Mouse (Mus musculus): ENCODE data around the gene Spata45. TPM values are rescaled to one million over a fixed set of nuclear protein-coding genes. Genes with fewer than 3 reads are reported as not detected.
A peak's percentile ranks its signal among the peaks of the same experiment; 100 is the strongest.

The Spata45 gene
- total RNA-seq, 2 experiments from 2014 or later: not detected

- DNase-seq: no peak
- intact Hi-C loops (cut with DNase I): no loop called here
Observed at GRCm38 (mm10) chr1:191037999-191038398, 1.6 kb downstream of the Spata45 start.

GRCm38 (mm10) chr1:191041352-191041751 is 4.9 kb downstream of the Spata45 start:
- intact Hi-C loops (cut with DNase I): no loop called here
- DNase-seq: no peak

DNA sequence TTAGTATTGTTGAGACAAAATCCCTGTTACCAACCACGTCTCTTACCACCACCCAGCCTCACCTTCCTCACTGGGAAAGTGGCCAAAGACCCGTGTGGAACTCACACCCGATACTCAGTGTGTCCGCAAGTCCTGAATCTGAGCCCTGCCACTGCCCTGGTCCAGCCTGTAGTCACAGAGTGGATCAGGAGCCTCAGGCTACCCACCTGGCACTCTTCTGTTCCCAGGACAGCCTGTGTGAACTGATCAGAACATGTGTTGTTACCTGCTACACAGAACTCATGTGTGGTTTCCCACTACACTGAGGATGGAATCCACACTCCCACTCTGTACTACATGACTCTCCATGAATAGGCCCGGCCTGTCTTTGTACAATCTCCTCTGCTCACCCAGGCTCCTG is 5.7 kb downstream of the Spata45 start:
- intact Hi-C loops (cut with DNase I): no loop called here

GRCm38 (mm10) chr1:191042688-191043087 is 6.2 kb downstream of the Spata45 start:
- intact Hi-C loops (cut with DNase I): no loop called here
- DNase-seq: no peak

More for the DNA sequence above, 5.7 kb downstream of the Spata45 start:
- DNase-seq: no peak

DNA sequence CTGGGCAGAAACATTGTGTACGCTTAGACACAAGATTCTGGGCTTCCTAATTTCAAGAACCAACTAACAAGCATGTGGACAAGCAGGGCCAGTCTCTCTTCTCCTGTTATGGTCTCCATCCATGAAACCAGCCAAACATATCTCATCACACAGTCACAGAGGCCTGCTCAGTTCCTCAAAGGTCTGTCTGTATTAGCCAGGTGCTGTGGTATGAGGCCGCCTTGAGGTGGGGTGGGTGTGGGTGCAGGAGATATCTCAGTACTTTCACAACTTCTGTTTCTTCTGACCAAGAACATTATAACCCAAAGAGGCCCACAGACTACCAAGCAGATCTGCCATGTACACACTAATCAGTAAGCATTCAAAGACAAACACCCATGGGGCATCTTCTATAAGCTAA is 8.8 kb downstream of the Spata45 start:
- no peak for DNase-seq
- intact Hi-C loops (cut with DNase I): no loop called here

DNA sequence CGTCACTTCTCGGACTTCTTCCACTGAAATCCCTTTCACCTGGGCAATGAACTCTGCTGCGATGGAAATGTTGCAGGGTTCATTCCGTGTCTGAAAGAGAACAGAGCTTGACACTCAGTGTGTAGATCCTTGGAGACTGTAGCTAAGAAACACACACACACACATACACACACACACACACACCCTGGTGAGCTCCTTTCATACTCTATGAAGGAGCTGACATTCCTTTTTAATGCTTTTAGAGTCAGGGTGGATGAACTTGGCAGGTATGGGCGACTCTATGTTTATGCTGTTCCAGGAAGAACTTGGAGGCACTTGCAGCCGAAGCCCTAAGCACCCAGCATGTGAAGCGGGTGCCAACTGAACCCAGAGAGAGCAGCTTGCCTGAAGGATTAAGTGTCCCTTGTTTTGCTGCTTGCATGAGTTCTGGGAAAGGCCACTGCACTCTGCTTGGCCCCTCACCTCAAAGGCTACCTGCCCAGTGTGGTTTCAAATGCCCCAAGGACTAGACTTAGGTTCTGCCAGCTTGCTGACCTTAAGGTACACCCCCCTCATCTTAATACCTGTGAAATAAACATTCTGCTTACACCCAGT is 9.9 kb downstream of the Spata45 start:
- DNase-seq: no peak
- intact Hi-C loops (cut with DNase I): no loop called here

GRCm38 (mm10) chr1:191053555-191053954 is 17.1 kb downstream of the Spata45 start:
- intact Hi-C loops (cut with DNase I): no loop called here
- DNase-seq: no peak

- intact Hi-C loops (cut with DNase I): no loop called here
- DNase-seq: no peak
Observed at GRCm38 (mm10) chr1:191054870-191055532, 18.6 kb downstream of the Spata45 start.

GRCm38 (mm10) chr1:191055533-191055873 is 19.1 kb downstream of the Spata45 start:
- DNase-seq: no peak
- intact Hi-C loops (cut with DNase I): no loop called here

DNA sequence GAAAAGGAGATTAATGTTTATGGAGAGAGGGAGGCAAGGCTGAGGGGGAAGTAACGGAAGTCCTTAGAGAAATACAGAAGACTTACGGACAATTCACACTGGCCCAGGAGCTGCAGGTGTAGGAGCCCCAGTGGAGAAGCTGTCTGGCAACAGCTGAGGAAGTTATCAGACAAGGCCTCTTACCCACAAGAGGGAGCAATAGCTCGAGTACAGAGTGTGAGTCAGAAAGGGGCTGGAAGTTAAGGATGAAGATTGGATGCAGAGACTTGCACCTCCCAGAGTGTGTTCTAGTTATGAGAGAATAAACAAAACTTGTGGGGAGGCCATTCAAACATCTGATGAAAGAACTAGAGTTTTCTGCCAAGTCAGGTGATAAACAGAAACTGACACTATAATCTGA is 21.0 kb downstream of the Spata45 start:
- DNase-seq: no peak
- intact Hi-C loops (cut with DNase I): no loop called here

- DNase-seq: no peak
- intact Hi-C loops (cut with DNase I): loop anchor here (1.0 kb wide), 1 partner anchor 36 kb away; the partner anchor contains the start of gene Flvcr1
Observed at GRCm38 (mm10) chr1:191062241-191062780, 25.9 kb downstream of the Spata45 start.

DNA sequence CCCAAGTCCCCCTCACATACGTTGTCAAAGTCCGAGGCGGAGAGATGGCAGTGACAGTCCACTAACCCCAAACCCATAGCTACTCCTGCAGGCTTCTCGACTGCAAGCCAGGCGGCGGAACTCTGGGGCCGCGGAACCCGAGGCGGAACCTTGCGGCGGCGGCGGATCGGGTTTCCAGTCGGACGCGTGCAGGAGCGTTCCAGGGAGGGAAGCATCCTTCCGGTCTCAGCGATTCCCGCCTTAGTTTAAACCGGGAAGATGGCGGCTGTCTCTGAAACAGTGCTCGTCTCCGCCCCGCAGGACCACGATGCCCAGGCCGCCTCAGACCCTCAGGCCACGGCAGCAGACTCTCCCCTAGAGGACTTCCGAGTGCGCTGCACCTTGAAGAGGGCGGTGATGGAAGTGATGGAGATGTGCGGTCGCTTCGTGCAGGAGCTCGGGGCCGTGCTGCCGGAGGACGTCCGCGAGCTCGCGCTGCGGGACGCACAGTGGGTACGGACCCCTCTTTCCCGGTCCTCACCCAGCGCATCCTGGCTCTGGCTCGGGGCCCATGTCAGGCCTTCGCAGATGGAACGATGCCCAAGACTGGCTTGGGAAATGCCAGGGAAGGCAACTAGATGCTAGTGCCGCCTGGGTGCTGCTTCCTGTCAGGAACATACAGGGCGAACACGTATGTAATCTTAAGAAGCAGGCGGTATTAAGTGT is 26.5 kb downstream of the Spata45 start, which contains the start of the genes Tatdn3 and Nsl1:
TSS of gene Tatdn3 (minus strand) at position 152 of the 705 bp plus-strand sequence.
TSS of gene Nsl1 (plus strand) at position 232 of the 705 bp plus-strand sequence.
- peak; percentile 94 to 96 for DNase-seq
- intact Hi-C loops (cut with DNase I): loop anchor here (1.0 kb wide), 1 partner anchor 37 kb away; the partner anchor contains the start of gene Flvcr1

GRCm38 (mm10) chr1:191063700-191064099 is 27.3 kb downstream of the Spata45 start:
- DNase-seq: no peak
- intact Hi-C loops (cut with DNase I): no loop called here

- intact Hi-C loops (cut with DNase I): no loop called here
Observed at GRCm38 (mm10) chr1:191064535-191064934, 28.1 kb downstream of the Spata45 start.

DNA sequence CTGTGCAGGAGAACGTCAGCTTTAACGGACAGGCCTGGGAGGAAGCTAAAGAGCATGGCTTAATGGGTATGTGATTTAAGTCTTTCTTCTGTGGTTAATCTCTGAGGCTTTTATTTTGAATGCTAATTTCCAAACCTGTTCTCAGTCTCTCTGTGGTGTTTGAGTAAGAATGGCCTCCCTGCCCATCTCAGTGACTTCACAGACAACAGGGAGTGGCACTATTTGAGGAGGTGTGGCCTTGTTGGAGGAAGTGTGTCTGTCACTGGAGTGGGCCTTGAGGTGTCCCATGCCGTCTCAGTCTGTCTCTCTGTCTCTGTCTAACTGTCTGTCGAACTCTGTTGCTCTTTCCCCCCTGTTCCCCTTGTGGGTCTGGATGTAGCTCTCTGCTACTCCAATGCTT is 28.7 kb downstream of the Spata45 start:
- DNase-seq: no peak
- intact Hi-C loops (cut with DNase I): no loop called here

More at GRCm38 (mm10) chr1:191064535-191064934, 28.1 kb downstream of the Spata45 start:
- DNase-seq: no peak

DNA sequence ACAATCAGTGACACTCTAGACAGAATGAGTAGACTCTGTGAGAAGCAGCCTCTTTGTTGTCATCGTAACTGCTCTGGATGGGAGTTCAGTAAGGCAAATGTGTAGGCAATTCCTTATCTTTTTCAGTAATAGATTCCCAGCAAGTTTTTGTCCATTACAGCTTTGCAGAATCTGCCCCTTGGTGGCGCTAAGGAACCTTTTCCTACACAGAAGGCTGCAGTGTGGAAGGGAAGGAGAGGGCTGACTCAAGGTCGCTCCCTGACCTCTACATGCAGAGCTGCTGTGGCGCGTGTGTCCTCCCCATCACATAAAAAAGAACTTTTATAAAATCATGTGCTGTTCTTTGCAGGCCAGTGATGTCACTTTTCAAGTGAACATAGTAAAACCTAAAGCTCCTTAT is 31.9 kb downstream of the Spata45 start:
- no peak for DNase-seq
- intact Hi-C loops (cut with DNase I): no loop called here

- intact Hi-C loops (cut with DNase I): no loop called here
- no peak for DNase-seq
Observed at GRCm38 (mm10) chr1:191070259-191070658, 33.8 kb downstream of the Spata45 start.

DNA sequence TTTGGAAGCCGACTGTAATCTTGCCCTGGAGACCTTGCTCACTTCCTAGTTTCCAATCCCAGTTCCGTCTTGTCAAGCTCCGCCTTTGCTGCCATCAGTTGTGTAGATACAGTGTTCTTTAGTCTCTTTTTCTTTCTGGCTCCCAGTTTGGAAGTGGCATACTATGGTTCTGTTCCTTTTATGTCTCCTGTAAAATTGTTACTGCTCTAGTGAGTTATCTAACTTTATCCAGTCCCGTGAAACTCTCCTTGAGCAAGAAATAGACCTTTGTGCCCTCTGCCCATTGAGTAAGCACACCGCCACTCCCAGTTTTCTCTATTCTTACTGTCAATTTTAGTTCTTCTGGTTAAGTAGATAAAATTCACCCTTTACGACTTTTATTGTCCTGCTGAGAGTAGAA is 35.2 kb downstream of the Spata45 start:
- no peak for DNase-seq

GRCm38 (mm10) chr1:191072329-191072913 is 36.0 kb downstream of the Spata45 start:
- intact Hi-C loops (cut with DNase I): no loop called here
- DNase-seq: no peak

More for the DNA sequence above, 35.2 kb downstream of the Spata45 start:
- intact Hi-C loops (cut with DNase I): no loop called here

- intact Hi-C loops (cut with DNase I): no loop called here
- DNase-seq: peak; percentile 53 to 55
Observed at GRCm38 (mm10) chr1:191073001-191073400, 36.6 kb downstream of the Spata45 start.

- no peak for DNase-seq
- intact Hi-C loops (cut with DNase I): no loop called here
Observed at GRCm38 (mm10) chr1:191073486-191073885, 37.0 kb downstream of the Spata45 start.

All from heart, postnatal 36 days (tissue).